Mouse (Mus musculus) thymus, adult 2 months (tissue): ENCODE data around the gene Flnb. TPM values are rescaled to one million over a fixed set of nuclear protein-coding genes. Genes with fewer than 3 reads are reported as not detected.

ENCODE experiments used
- DNase-seq: peaks from one replicate; pipeline ENCODE4 v3.0.0; 2021
- H3K27ac ChIP-seq: fragments of 200-500 bp; 2 replicates; pipeline ENCODE4 v1.5.1; 2012; ENCODE audit warnings: low read length, control low read depth; ENCODE audit not compliant: control insufficient read depth, insufficient read depth
- H3K27me3 ChIP-seq: fragments of 200-500 bp; 2 replicates; pipeline ENCODE4 v1.6.1; 2012; ENCODE audit warnings: mild to moderate bottlenecking, low read length, moderate library complexity, mixed read lengths; ENCODE audit not compliant: control insufficient read depth, insufficient read depth
- H3K36me3 ChIP-seq: fragments of 200-500 bp; 2 replicates; pipeline ENCODE4 v1.6.1; 2012; ENCODE audit warnings: mild to moderate bottlenecking, low read length, moderate library complexity; ENCODE audit not compliant: control insufficient read depth, insufficient read depth
- H3K4me1 ChIP-seq: fragments of 200-500 bp; replicated peaks from 2 replicates; pipeline ENCODE4 v1.6.1; 2012; ENCODE audit warnings: low read length; ENCODE audit not compliant: control insufficient read depth, insufficient read depth
- H3K4me3 ChIP-seq: fragments of 200-500 bp; 2 replicates; pipeline ENCODE4 v1.5.1; 2012; ENCODE audit warnings: mild to moderate bottlenecking, low read length, control low read depth, moderate library complexity; ENCODE audit not compliant: control insufficient read depth, insufficient read depth
- CTCF ChIP-seq: fragments of 200-500 bp; IDR thresholded peaks from 2 replicates; pipeline ENCODE4 v1.5.1; 2012; ENCODE audit warnings: mild to moderate bottlenecking, control low read depth, low read length, moderate library complexity, borderline replicate concordance; ENCODE audit not compliant: control insufficient read depth, poor library complexity, insufficient read depth; ENCODE audit errors: extremely low read depth
- POLR2A ChIP-seq: fragments of 200-500 bp; IDR thresholded peaks from 2 replicates; pipeline ENCODE4 v1.6.1; 2012; ENCODE audit warnings: mild to moderate bottlenecking, low read length, control low read depth, moderate library complexity; ENCODE audit not compliant: control insufficient read depth, poor library complexity, insufficient read depth; ENCODE audit errors: extremely low read depth
- WGBS: fragments of 180-500 bp; shearing (Covaris S2); methylation state at CpG from one replicate; pipeline ENCODE4 v1.1.7; 2018; 5-methylcytosine and 5-hydroxymethylcytosine counted together
- polyA plus RNA-seq: library from polyadenylated mRNA; depleted of rRNA; stranded (reverse); fragments of >200 nt; gene quantifications from 2 replicates; pipeline ENCODE4 v1.2.3, GENCODE M21; 2012

The Flnb gene
- polyA plus RNA-seq, 1 experiment = 26.4 TPM

DNA sequence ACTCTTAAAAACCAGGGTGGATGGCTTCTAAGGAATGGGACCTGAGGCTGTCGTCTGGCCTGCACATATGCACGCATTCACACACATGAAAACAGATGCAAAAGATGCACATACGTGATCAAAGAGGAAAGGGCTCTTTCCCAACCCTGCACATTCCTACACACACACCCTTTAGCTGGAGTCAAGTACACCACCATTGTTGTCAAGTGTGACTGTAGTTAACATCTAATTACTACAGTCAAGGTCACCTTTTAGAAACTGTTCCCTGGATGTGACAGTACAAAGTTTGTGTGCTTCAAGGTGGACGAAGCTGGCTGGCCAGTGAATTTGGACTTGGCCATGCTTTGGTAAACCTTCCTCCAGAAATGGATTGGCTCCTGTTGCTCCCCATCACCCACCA, 114.4 kb downstream of the Flnb start:
- no peak overlapping the region for H3K27ac ChIP-seq
- peaks cover 4% of the 10 kb centered on the region; the same call in 1 of the 2 replicates for H3K4me1 ChIP-seq
- H3K36me3 ChIP-seq = no peaks in the 10 kb centered on the region
- TF ChIP-seq POLR2A (no peak), CTCF (no peak)
- DNase-seq = no peak
- H3K4me3 ChIP-seq = no peak overlapping the region
- WGBS = 97% methylated on average over 4 of the region's 4 CpGs
- H3K27me3 ChIP-seq = no peaks in the 10 kb centered on the region

DNA sequence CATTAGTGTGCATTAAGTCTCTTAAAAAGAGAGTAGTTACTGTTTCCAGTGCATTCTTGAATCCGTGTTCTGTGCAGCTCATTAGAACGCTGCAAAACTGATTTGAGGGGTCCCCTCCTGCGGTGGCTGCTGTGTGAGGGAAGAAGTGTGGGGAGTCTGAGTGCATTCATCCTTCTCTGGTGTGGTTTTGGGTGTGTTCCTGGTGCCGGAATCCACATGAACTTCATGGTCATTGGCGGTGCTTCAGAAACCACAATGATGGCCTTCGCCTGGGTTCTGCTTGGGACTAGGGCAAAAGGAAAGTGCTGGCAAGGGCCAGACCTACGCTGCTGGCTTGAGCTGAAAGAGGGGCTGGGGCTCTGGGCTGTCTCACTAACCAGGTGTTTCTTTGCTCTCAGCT, 116.4 kb downstream of the Flnb start:
- Histone ChIP-seq H3K27ac (no peak overlapping the region), H3K4me1 (peaks cover 4% of the 10 kb centered on the region; the same call in 1 of the 2 replicates), H3K4me3 (no peak overlapping the region), H3K36me3 (no peaks in the 10 kb centered on the region), H3K27me3 (no peaks in the 10 kb centered on the region)
- TF ChIP-seq CTCF = no peak
- no peak for TF ChIP-seq POLR2A
- WGBS = 44% methylated on average over 7 of the region's 7 CpGs
- no peak for DNase-seq

DNA sequence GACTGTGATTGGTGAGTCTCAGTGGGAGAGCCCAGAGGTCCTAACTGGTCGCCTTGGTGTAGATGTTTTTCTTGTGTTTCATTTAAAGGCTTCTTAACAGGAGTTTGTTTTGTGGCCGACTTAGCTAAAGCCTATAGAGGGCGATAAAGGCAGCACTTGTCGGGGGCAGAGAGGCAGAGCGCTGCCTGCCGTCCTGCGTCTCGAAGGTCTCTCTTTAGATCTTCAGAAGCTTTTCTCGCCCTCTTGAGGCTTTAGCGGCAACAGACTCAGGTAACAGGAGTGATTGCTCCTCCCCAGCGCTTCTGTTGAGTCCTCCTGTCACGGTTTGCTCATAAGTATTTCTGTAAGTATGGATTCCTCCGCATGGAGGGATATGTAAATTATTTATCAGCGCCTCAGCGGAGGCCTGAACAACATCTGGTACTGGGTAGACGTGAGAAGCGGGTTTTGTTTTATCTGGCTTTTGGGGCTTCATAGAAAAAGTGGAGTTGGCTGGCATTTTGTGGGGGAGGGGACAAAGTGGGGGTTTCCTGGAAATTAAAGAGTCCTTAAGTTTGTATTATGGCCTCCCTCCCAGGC, 119.4 kb downstream of the Flnb start:
- Histone ChIP-seq H3K4me1 (peaks cover 4% of the 10 kb centered on the region; the same call in 1 of the 2 replicates), H3K27me3 (no peaks in the 10 kb centered on the region), H3K36me3 (no peaks in the 10 kb centered on the region), H3K4me3 (no peak overlapping the region), H3K27ac (no peak overlapping the region)
- peak; percentile 47 for DNase-seq
- 32% methylated on average over 17 of the region's 17 CpGs for WGBS
- TF ChIP-seq CTCF (0 out of 2 replicates have a peak, but pooled peaks have one; percentile 49), POLR2A (no peak)

DNA sequence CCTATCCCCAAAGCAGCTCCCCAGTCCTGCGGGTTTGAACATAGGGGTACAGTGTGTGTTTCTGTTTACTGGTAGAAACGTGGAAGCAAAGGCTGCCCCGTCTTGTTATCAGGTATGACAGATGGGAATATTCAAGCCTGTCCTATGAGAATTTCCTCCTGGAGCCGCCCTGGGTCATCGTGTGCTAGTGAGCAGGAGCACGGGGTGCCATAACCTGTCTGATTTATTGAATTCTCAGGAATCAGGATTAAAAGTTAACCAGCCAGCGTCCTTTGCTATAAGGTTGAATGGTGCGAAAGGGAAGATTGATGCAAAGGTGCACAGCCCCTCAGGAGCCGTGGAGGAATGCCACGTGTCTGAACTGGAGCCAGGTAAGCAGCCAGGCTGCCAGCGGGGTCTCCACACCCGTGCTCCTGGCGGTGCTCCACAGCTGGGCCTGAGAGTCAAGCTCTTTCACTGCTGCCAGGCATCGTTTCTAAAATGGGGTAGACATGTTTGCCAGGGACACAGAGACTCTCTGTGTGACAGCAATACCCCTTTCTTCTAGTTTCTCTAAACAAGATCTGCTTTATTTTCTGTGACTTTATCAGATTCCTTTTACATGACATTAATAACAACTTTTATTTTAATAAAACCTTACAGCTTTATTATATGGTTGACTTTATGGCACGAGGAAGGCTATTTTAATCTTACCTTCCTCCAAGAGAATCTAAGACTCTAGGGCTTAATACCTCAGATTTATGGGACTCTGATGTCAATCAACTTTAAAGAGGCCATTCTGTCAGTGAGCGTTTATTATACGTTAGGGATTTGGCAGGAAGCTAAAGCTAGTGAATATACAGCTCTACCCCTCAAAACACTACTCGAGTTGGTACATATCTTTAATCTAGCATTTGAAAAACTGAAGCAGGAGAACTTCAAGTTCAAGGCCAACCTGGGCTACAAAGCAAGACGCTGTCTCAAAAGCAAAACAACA, 121.3 kb downstream of the Flnb start:
- Histone ChIP-seq H3K27ac (no peak overlapping the region), H3K27me3 (no peaks in the 10 kb centered on the region), H3K4me3 (no peak overlapping the region), H3K36me3 (no peaks in the 10 kb centered on the region), H3K4me1 (no peaks in the 10 kb centered on the region; the same call in 1 of the 2 replicates)
- TF ChIP-seq CTCF (no peak), POLR2A (no peak)
- DNase-seq = no peak
- WGBS = 98% methylated on average over 19 of the region's 19 CpGs

DNA sequence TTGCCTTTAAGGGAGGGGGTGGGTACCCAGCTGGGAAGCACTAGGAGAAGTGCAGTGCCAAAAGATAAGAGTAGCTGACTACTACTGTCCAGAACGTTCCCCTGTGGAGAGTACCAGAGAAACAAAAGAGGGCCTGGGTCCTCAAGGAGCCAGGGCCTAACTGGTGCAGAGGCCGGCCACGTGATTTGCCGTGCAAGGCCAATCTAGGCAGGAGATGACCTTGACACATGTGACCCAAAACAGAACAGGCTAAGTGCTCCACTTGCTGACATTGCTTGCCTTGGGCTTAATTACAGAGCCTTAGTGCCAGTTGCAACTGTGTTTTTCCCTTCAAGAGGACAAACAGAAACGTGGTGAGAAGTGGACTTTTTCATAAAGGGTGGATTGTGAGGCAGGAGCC, 123.7 kb downstream of the Flnb start:
- Histone ChIP-seq H3K27me3 (no peaks in the 10 kb centered on the region), H3K4me3 (no peak overlapping the region), H3K27ac (no peak overlapping the region), H3K4me1 (peaks cover 7% of the 10 kb centered on the region), H3K36me3 (no peaks in the 10 kb centered on the region)
- TF ChIP-seq POLR2A (no peak), CTCF (no peak)
- no peak for DNase-seq
- 92% methylated on average over 5 of the region's 5 CpGs for WGBS

DNA sequence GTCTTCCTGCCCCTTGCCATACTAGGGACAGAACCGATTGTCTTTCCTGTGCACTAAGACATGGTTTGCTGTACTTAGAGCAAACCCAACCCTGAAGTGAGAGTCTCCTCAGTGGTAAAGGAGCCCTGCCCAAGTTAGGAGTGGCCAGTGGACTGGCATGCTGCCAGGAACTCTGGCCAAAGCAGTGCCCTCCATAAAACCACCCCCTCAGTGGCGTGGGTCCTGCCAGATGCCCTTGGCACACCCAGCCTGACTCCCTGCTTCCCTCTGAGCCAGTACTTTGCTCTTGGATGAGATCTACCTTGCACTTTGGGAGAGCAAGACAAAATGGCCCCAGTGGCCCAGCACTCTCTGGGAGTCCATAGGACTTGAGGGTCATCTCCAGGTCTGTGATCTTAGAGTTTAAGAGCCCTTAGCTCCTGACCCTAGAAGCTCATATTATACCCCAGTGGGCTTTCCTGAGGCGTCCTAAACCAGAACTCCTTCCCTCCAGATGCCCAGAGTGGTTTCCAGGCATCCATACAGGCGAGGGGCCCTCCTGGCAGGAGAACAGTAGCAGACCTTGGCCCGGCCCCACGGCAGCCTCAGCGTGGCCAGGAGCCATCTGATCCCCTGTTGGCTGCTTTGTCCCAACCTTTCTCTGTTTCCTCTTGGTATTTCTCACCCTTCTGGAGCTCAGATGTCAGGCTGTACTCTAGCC, 125.5 kb downstream of the Flnb start:
- no peaks in the 10 kb centered on the region for H3K36me3 ChIP-seq
- 86% methylated on average over 7 of the region's 7 CpGs for WGBS
- no peak for DNase-seq
- no peak overlapping the region for H3K4me3 ChIP-seq
- TF ChIP-seq POLR2A (no peak), CTCF (no peak)
- peaks cover 7% of the 10 kb centered on the region for H3K4me1 ChIP-seq
- no peaks in the 10 kb centered on the region for H3K27me3 ChIP-seq
- H3K27ac ChIP-seq = no peak overlapping the region
